Mouse (Mus musculus) colon, adult 2 months (tissue): Measurements from ENCODE around the gene Zdhhc22. TPM values are rescaled to one million over a fixed set of nuclear protein-coding genes. Genes with fewer than 3 reads are reported as not detected.

Source experiments
- polyA plus RNA-seq: library from polyadenylated mRNA; depleted of rRNA; stranded (reverse); fragments of >200 nt; gene quantifications from 2 replicates; pipeline ENCODE4 v1.2.3, GENCODE M21; 2012; rRNA removed

Gene Zdhhc22
- 0.50 TPM in 1 of 2 replicates, not detected in the other for polyA plus RNA-seq

DNA sequence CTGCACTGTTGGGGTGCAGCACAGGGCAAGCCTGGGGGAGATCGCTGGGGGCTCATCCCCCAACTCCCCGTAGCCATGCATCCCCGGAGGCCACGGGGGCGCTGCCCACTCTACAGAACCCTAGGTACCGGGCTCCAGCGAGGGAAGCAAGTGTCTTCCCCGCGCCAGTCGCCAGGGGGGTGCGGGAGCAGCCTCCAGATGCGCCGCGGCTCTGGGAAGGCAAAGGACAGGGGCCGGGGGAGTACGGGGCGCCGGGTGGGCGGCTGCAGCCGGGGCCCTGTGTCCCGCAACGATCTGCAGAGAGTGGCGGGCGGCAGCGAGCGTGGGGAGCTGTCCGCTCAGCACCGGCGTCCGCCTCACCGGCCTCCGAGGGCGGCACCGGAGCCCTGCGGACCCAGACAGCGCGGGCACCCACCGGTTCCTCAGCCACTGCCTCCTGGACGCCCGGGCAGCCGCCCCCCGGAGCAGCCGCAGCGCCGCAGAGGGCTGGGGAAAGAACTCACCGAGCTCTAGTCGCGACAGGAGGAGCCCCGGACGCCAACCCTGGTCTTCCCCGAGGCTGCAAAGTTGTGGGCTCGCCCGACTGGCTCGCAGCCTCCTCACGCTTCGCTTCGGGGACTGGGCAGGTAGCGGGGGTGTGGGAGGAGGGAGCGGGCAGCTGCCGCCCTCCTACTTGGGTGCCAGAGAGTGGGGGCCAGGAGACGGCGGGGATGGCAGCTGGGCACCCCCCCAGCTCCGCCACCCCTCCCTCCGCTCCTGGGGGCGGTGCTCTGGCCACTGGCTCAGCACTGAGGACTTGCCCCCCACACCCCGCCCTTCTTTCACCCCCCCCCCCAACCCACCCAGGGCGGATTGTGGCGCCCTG, at the start of gene Zdhhc22:
Zdhhc22 (minus strand) TSS at position 541 of the 865 bp plus-strand sequence.

GRCm38 (mm10) chr12:87021040-87021439, 30.8 kb upstream of the Zdhhc22 start, which contains the start of gene Tmem63c:
Tmem63c (plus strand) TSS chr12:87021340.

GRCm38 (mm10) chr12:86946862-86947574, 43.2 kb downstream of the Zdhhc22 start, which contains the start of gene Cipc:
Cipc (plus strand) TSS chr12:86947043.

Other genes starting within 250 kb of the Zdhhc22 start
- gene Irf2bpl, start 105.6 kb downstream of the Zdhhc22 start, polyA plus RNA-seq = 64.1 and 68.5 TPM in 2 replicates
- gene Cipc, start 43.4 kb downstream of the Zdhhc22 start, polyA plus RNA-seq = 84.3 and 86.5 TPM in 2 replicates
- 0.53 and 0.80 TPM in 2 replicates for gene Tmem63c, start 30.9 kb upstream of the Zdhhc22 start, polyA plus RNA-seq
- 5.9 and 7.3 TPM in 2 replicates for gene Ngb, start 112.1 kb upstream of the Zdhhc22 start, polyA plus RNA-seq
- 25.0 and 32.1 TPM in 2 replicates for gene Gstz1, start 156.7 kb upstream of the Zdhhc22 start, polyA plus RNA-seq
- 10.8 and 13.9 TPM in 2 replicates for gene Pomt2, start 157.5 kb upstream of the Zdhhc22 start, polyA plus RNA-seq
- gene Samd15, start 209.3 kb upstream of the Zdhhc22 start, polyA plus RNA-seq = 0.20 TPM in 1 of 2 replicates, not detected in the other
- 1.8 and 2.0 TPM in 2 replicates for gene Tmed8, start 210.0 kb upstream of the Zdhhc22 start, polyA plus RNA-seq
- gene Noxred1, start 248.3 kb upstream of the Zdhhc22 start, polyA plus RNA-seq = 0.40 and 0.44 TPM in 2 replicates